Mouse (Mus musculus) heart, embryonic 11.5 days (tissue): ENCODE measurements around the gene Btbd35f3. TPM values are rescaled to one million over a fixed set of nuclear protein-coding genes. Genes with fewer than 3 reads are reported as not detected.
"Not testable (repeated sequence)": the region's sequence is repeated elsewhere in the genome, so short reads cannot be mapped to it uniquely, and the experiment has no call there.

ENCODE experiments used
- ATAC-seq: fragments of 200-750 bp; cut with Nextera tagmentation; replicated peaks from 2 replicates; pipeline ENCODE4 v1.8.0; 2017; ENCODE audit warnings: moderate library complexity; ENCODE audit not compliant: insufficient number of reproducible peaks, low FRiP score, low TSS enrichment
- H3K27ac ChIP-seq: fragments of 300-500 bp; sonication (generic); 2 replicates; pipeline ENCODE4 v1.5.1; 2014; ENCODE audit warnings: mild to moderate bottlenecking, low read depth, low read length
- H3K27me3 ChIP-seq: fragments of 300-500 bp; sonication (generic); 2 replicates; pipeline ENCODE4 v1.6.1; 2014; ENCODE audit warnings: mild to moderate bottlenecking, low read length, mixed read lengths; ENCODE audit not compliant: control insufficient read depth, insufficient read depth
- H3K36me3 ChIP-seq: fragments of 300-500 bp; sonication (generic); 2 replicates; pipeline ENCODE4 v1.6.1; 2014; ENCODE audit warnings: mild to moderate bottlenecking, low read length, moderate library complexity, mixed read lengths; ENCODE audit not compliant: control insufficient read depth, insufficient read depth
- H3K4me1 ChIP-seq: fragments of 300-500 bp; sonication (generic); 2 replicates; pipeline ENCODE4 v1.6.1; 2014; ENCODE audit warnings: low read length; ENCODE audit not compliant: control insufficient read depth, insufficient read depth
- H3K4me2 ChIP-seq: fragments of 300-500 bp; sonication (generic); 2 replicates; pipeline ENCODE4 v1.6.1; 2014; ENCODE audit warnings: mild to moderate bottlenecking, moderate library complexity
- H3K4me3 ChIP-seq: fragments of 300-500 bp; sonication (generic); 2 replicates; pipeline ENCODE4 v1.5.1; 2014; ENCODE audit warnings: low read depth, low read length
- H3K9ac ChIP-seq: fragments of 300-500 bp; sonication (generic); 2 replicates; pipeline ENCODE4 v1.6.1; 2014; ENCODE audit warnings: mild to moderate bottlenecking, low read depth, low read length, moderate library complexity
- H3K9me3 ChIP-seq: fragments of 300-500 bp; sonication (generic); replicated peaks from 2 replicates; pipeline ENCODE4 v1.6.1; 2016; ENCODE audit warnings: low read length; ENCODE audit not compliant: control insufficient read depth
- WGBS: fragments of 180-500 bp; shearing (Covaris S2); extraction: QIAGEN DNeasy Blood & Tissue Kit; methylation state at CpG from one replicate; pipeline ENCODE4 v1.1.7; 2014; ENCODE audit not compliant: insufficient replicate concordance; 5-methylcytosine and 5-hydroxymethylcytosine counted together
- polyA plus RNA-seq: library from polyadenylated mRNA; unstranded; fragments of >200 nt; fragmentation: Nextera tagmentation; extraction: Ambion mirVana; gene quantifications from 2 replicates; pipeline ENCODE4 v1.2.1, GENCODE M21; 2014

Gene Btbd35f3
- not detected in 2 replicates for polyA plus RNA-seq

DNA sequence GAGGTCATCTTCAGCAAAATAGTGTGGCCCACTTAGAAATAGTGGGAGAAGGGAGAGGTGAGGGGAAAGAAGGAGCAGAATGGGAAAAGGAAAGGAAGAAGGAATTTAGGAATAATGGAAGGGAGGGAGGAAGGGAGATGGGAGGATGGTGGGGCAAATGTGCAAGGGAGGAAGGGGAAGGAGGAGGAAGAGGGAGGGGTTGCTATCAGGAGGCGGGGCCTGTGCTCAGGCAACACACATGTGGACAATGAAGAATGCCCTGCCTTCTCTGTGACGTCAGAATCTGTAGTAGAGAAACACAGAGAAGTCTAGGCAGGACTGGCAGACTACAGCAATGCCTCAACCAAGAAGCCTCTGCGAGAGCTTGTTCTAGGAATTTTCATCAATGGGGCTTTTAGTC, at the start of gene Btbd35f3:
Gene Btbd35f3, plus strand, starts transcription at position 301 of the 400 bp plus-strand sequence.
- no CpG with 5 or more reads among the region's 3 CpGs for WGBS
- not testable (repeated sequence) for H3K27me3 ChIP-seq, H3K27ac ChIP-seq

More for the DNA sequence above, at the start of gene Btbd35f3:
- not testable (repeated sequence) for H3K4me2 ChIP-seq, ATAC-seq, H3K4me1 ChIP-seq, H3K9me3 ChIP-seq, H3K9ac ChIP-seq, H3K36me3 ChIP-seq, H3K4me3 ChIP-seq

Other genes with a start within 250 kb of the Btbd35f3 start
- gene Btbd35f16, start 80.7 kb upstream of the Btbd35f3 start, polyA plus RNA-seq: not detected in 2 replicates
- not detected in 2 replicates for gene Btbd35f28, start 158.9 kb downstream of the Btbd35f3 start, polyA plus RNA-seq